Mouse (Mus musculus) cerebellum, adult 2 months (tissue): ENCODE results near the gene Wnt9b. TPM values are rescaled to one million over a fixed set of nuclear protein-coding genes. Genes with fewer than 3 reads are reported as not detected.
"Not testable (repeated sequence)": the region's sequence is repeated elsewhere in the genome, so short reads cannot be mapped to it uniquely, and the experiment has no call there.

Source experiments
- DNase-seq, 2 experiments: peaks; one replicate each; pipeline ENCODE4 v3.0.0; 2021
- H3K27ac ChIP-seq: fragments of 200-500 bp; 2 replicates; pipeline ENCODE4 v1.5.1; 2012; ENCODE audit warnings: low read length, control low read depth, inconsistent platforms; ENCODE audit not compliant: insufficient read depth
- H3K27me3 ChIP-seq: fragments of 200-500 bp; 2 replicates; pipeline ENCODE4 v1.6.1; 2012; ENCODE audit warnings: inconsistent platforms, mild to moderate bottlenecking, low read length, moderate library complexity; ENCODE audit not compliant: control insufficient read depth, insufficient read depth
- H3K4me1 ChIP-seq: fragments of 200-500 bp; 2 replicates; pipeline ENCODE4 v1.6.1; 2011; ENCODE audit warnings: low read length; ENCODE audit not compliant: control insufficient read depth, insufficient read depth
- H3K4me3 ChIP-seq: fragments of 200-500 bp; replicated peaks from 2 replicates; pipeline ENCODE3; 2011; ENCODE audit warnings: mild to moderate bottlenecking, low read depth, low read length, control low read depth; ENCODE audit not compliant: insufficient read depth
- CTCF ChIP-seq: fragments of 200-500 bp; IDR thresholded peaks from 2 replicates; pipeline ENCODE4 v1.5.1; 2011; ENCODE audit warnings: low read depth, mild to moderate bottlenecking, control low read depth, low read length, moderate library complexity, borderline replicate concordance; ENCODE audit not compliant: insufficient read depth
- POLR2A ChIP-seq: fragments of 200-500 bp; IDR thresholded peaks from 2 replicates; pipeline ENCODE4 v1.6.1; 2011; ENCODE audit warnings: low read length, control low read depth, borderline replicate concordance; ENCODE audit not compliant: insufficient read depth
- WGBS: fragments of 180-500 bp; shearing (Covaris S2); methylation state at CpG from one replicate; pipeline ENCODE4 v1.1.7; 2018; 5-methylcytosine and 5-hydroxymethylcytosine counted together
- polyA plus RNA-seq: library from polyadenylated mRNA; depleted of rRNA; stranded (reverse); fragments of >200 nt; gene quantifications from 2 replicates; pipeline ENCODE4 v1.2.3, GENCODE M21; 2012

Wnt9b gene
- polyA plus RNA-seq, 1 experiment = 1.0 TPM

- Histone ChIP-seq H3K4me3 (no peak overlapping the region), H3K27me3 (peaks cover 12% of the 10 kb centered on the region; the same call in 1 of the 2 replicates), H3K4me1 (peaks cover 7% of the 10 kb centered on the region), H3K27ac (no peak overlapping the region)
- no peak for DNase-seq
- 9% methylated on average over 19 of the region's 19 CpGs for WGBS
- TF ChIP-seq POLR2A (no peak), CTCF (no peak)
Observed at GRCm38 (mm10) chr11:103771160-103771817, 21.7 kb upstream of the Wnt9b start.

GRCm38 (mm10) chr11:103765556-103766011 is 16.0 kb upstream of the Wnt9b start:
- Histone ChIP-seq H3K27me3 (no peaks in the 10 kb centered on the region), H3K4me3 (no peak overlapping the region), H3K4me1 (no peaks in the 10 kb centered on the region; the same call in 1 of the 2 replicates), H3K27ac (no peak overlapping the region)
- TF ChIP-seq CTCF = no peak
- no peak for TF ChIP-seq POLR2A
- WGBS = 32% methylated on average over 6 of the region's 6 CpGs
- no peak for DNase-seq

- Histone ChIP-seq H3K4me3 (no peak overlapping the region), H3K27me3 (no peaks in the 10 kb centered on the region), H3K27ac (no peak overlapping the region), H3K4me1 (no peaks in the 10 kb centered on the region)
- 31% methylated on average over 6 of the region's 6 CpGs for WGBS
- TF ChIP-seq CTCF = no peak
- TF ChIP-seq POLR2A = no peak
- no peak for DNase-seq
Observed at GRCm38 (mm10) chr11:103764601-103765000, 15.0 kb upstream of the Wnt9b start.

- no peaks in the 10 kb centered on the region for H3K27me3 ChIP-seq
- no peak overlapping the region for H3K4me3 ChIP-seq
- 27% methylated on average over 10 of the region's 10 CpGs for whole genome bisulfite sequencing
- H3K4me1 ChIP-seq = no peaks in the 10 kb centered on the region
- H3K27ac ChIP-seq = no peak overlapping the region
- TF ChIP-seq POLR2A (no peak), CTCF (peak; percentile 71)
- DNase-seq = peak; percentile 53 to 54
Observed at GRCm38 (mm10) chr11:103763410-103764163, 14.0 kb upstream of the Wnt9b start.

- not testable (repeated sequence) for H3K4me3 ChIP-seq, H3K27ac ChIP-seq, H3K27me3 ChIP-seq, H3K4me1 ChIP-seq, DNase-seq
- 88% methylated on average over 5 of the region's 5 CpGs for WGBS
Observed at GRCm38 (mm10) chr11:103760891-103761290, 11.3 kb upstream of the Wnt9b start.

GRCm38 (mm10) chr11:103760101-103760500 is 10.5 kb upstream of the Wnt9b start:
- Histone ChIP-seq H3K27me3 (no peaks in the 10 kb centered on the region), H3K4me1 (no peaks in the 10 kb centered on the region), H3K4me3 (no peak overlapping the region), H3K27ac (no peak overlapping the region)
- TF ChIP-seq CTCF = no peak
- TF ChIP-seq POLR2A = no peak
- WGBS = 65% methylated on average over 7 of the region's 7 CpGs
- DNase-seq = no peak

- DNase-seq = peak; percentile 38 to 66
- TF ChIP-seq POLR2A (no peak), CTCF (peak; percentile 83)
- no peak overlapping the region for H3K4me3 ChIP-seq
- no peak overlapping the region for H3K27ac ChIP-seq
- no peaks in the 10 kb centered on the region for H3K4me1 ChIP-seq
- WGBS = 16% methylated on average over 6 of the region's 6 CpGs
- no peaks in the 10 kb centered on the region for H3K27me3 ChIP-seq
Observed at GRCm38 (mm10) chr11:103758706-103759105, 9.1 kb upstream of the Wnt9b start.

- WGBS = 52% methylated on average over 11 of the region's 11 CpGs
- no peak overlapping the region for H3K27ac ChIP-seq
- TF ChIP-seq POLR2A (no peak), CTCF (peak; percentile 39; the same call in 1 of the 2 replicates)
- no peak overlapping the region for H3K4me3 ChIP-seq
- no peaks in the 10 kb centered on the region for H3K4me1 ChIP-seq
- DNase-seq = no peak
- no peaks in the 10 kb centered on the region for H3K27me3 ChIP-seq
Observed at GRCm38 (mm10) chr11:103758054-103758453, 8.4 kb upstream of the Wnt9b start.
